Mouse (Mus musculus) neural tube, embryonic 13.5 days (tissue): ENCODE data around the gene Pgm3. TPM values are rescaled to one million over a fixed set of nuclear protein-coding genes. Genes with fewer than 3 reads are reported as not detected.

Source experiments
- polyA plus RNA-seq: library from polyadenylated mRNA; unstranded; fragments of >200 nt; fragmentation: Nextera tagmentation; extraction: Ambion mirVana; gene quantifications from 2 replicates; pipeline ENCODE4 v1.2.1, GENCODE M21; 2015

Pgm3 gene
- polyA plus RNA-seq, 1 experiment from 2014 or later: 37.4 TPM

Other genes starting within 250 kb of the Pgm3 start
- gene Ube2cbp, start 106.9 kb downstream of the Pgm3 start, polyA plus RNA-seq: 7.2 and 9.7 TPM in 2 replicates
- 28.4 and 28.8 TPM in 2 replicates for gene Dop1a, start 104.7 kb downstream of the Pgm3 start, polyA plus RNA-seq
- gene Rwdd2a, start 149 bp upstream of the Pgm3 start, polyA plus RNA-seq: 13.5 and 13.8 TPM in 2 replicates
- 36.8 and 38.3 TPM in 2 replicates for gene Me1, start 124.1 kb upstream of the Pgm3 start, polyA plus RNA-seq
- gene Prss35, start 171.8 kb upstream of the Pgm3 start, polyA plus RNA-seq: 11.7 and 13.5 TPM in 2 replicates